Mouse (Mus musculus) adrenal gland, adult 8-10 months (tissue): Measurements from ENCODE around the gene 2010300C02Rik. TPM values are rescaled to one million over a fixed set of nuclear protein-coding genes. Genes with fewer than 3 reads are reported as not detected.
"Not testable (repeated sequence)": the region's sequence is repeated elsewhere in the genome, so short reads cannot be mapped to it uniquely, and the experiment has no call there.

Source experiments
- DNase-seq: peaks from one replicate; pipeline ENCODE4 v3.0.0; 2022
- total RNA-seq, 4 experiments: library from RNA; stranded (reverse); gene quantifications; 2 replicates each; pipeline ENCODE4 v1.2.4; 2022

Gene 2010300C02Rik
- total RNA-seq, 4 experiments from 2014 or later, result 2.2 to 4.2 (median 3.5) TPM

DNA sequence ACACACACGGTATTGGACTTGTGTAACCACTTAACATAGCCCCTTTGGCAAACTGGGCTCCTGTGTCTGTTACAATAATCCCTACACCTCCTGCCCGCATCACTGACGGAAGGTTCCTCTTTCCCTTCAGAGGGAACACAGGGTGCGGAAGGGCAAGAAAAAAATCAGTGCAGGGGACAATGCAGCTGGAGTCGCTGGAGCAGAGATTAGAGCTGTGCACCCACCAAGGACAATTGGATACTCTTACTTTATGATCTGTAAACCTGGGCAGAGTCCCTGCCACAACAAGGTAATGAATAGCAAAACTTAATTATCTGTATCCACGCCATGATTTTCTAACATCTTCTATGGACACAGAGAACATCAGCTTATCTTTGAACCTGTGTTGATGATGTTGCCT is 97.8 kb downstream of the 2010300C02Rik start:
- no peak for DNase-seq

DNA sequence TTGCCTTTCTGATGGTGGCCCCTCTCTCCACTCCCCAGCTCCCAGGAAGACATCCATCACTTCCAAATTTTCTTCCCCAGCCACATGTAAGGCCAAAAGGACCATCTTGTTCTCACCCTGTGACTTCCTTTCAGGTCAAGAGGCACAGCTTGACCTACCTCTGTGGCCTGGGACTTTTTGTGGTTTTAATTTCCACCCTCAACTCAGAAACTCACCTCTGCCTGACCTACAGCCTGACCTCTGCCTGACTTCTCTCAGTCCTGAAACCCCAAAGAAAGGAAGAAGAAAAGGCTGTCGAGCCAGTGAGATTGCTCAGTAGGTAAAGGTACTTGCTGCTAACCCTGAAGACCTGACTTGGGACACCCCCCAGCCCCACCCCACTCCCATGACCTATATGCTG is 100.3 kb downstream of the 2010300C02Rik start:
- DNase-seq, result no peak

DNA sequence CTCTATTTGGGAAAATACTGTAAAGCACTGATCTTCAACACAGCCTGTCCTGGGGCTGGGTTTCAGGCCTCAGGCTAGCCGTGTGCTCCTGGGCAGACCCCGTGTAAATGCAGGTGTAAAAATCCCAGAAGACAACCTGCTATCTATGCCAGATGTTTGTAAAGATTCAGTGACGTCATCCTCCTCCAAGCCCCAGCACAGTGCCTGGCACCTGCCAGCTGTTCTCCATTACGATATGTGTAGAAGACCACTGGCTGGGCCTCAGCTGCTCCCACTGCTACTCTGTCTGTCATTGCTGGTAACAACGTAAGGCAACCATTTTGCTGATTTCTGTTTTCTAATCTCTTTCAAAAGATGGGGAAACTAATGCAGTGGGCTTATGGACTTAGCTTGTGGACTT is 102.8 kb downstream of the 2010300C02Rik start:
- DNase-seq, result no peak

DNA sequence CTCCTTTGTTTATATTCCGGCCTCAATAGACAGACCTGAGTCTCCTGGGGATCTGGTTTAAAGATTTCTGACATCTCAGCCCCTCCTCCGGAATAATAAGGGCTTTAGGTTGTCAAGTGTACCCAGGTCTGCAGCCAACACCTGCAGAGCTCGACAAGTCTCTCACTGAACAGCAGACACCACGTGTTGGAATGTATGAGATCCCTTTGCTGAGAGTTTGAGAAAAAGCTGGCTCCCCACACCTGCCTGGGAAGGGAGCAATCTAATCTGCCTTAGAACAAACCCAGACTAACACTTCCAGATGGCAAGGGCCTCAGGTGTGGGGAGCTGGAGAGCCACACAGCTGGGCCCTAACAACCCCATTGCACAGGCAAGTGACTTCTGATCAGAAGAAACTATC is 103.3 kb downstream of the 2010300C02Rik start:
- no peak for DNase-seq

DNA sequence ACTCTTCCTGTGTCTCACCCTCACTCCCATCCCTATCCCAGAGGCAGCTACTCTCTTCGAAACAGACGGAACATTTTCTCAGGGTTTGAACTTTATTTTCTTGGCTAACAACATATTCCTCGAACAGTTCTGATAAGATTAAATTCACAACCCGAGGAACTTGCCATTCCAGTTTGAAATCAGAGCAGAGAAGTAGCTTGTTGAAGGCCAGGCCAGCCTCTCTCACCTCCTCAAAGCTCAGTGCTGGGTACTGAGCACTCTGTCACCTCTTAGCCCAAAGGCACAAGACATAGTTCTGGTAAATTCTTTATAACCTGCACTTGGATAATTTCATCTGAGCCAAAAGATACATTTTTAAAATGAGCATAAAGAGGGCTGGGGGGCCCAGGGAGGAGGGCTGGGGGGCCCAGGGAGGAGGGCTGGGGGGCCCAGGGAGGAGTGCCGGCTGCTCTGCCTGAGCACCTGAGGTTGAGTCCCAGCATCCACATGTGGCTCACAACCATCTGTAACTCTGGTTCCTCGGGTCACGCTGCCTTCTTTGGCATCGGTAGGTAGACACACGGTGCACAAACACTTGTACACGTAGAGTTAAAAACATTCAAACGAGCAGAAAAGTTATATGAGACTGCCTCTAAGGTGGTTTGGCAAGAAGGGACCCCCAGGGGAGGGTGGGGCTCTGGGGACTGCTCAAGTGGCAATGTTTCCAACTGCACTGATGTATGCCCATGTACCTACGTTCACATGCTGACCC is 104.4 kb downstream of the 2010300C02Rik start:
- DNase-seq, result no peak

DNA sequence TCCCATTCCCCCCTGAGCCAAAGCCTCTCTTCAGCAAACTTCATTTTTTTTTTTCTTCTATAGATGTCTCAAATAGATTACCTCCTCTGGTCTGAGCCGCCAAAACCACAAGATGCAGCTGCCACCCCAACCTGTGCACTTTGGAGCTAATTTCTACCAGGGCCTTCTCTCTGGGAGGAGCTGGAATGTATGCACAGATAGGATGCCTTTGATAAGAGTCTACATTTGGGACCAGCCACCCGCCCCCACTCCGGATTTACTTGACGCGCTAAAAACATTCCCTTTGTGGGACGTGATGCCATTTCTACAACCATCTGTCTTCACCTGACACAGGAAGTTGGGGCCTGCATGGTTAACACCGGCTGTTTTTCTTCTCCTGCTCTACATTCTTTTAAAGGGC is 105.0 kb downstream of the 2010300C02Rik start:
- no peak for DNase-seq

DNA sequence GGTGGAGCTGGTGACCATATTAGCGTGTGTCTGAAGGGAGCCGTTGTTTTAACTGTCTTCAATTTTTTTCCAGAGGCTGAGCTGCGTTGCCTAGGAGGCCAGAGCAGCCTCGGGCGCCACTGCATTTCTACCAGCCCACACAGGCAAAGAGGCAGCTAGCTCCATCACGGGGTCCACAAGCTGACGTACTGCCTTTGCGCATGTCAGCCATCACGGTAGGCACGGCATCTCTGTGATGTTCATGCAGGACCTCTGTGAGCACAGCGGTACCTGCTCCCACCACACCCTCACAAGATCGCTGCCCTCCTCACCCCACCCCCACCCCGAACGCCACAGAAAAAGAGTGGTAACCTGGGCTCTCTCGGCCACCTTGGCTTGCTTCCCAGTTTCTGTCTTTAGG is 105.8 kb downstream of the 2010300C02Rik start:
- no peak for DNase-seq

DNA sequence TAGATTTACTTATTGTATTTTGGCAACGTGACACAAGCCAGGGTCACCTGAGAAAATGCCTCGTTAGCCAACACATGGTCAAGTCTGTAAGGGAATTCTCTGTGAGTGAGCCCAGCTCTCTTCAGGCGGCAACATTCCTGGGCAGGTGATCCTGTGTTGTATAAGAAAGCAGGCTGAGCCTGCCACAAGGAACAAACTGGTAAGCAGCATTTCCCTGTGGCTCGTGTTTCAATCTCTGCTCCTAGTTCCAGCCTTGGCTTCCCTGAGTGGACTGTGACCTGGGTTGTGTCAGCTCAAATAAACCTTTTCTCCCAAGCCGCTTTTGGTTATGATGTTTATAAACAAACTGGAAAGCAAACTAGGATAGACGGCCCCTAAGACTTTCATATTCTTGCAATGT is 108.9 kb downstream of the 2010300C02Rik start:
- DNase-seq, result no peak

DNA sequence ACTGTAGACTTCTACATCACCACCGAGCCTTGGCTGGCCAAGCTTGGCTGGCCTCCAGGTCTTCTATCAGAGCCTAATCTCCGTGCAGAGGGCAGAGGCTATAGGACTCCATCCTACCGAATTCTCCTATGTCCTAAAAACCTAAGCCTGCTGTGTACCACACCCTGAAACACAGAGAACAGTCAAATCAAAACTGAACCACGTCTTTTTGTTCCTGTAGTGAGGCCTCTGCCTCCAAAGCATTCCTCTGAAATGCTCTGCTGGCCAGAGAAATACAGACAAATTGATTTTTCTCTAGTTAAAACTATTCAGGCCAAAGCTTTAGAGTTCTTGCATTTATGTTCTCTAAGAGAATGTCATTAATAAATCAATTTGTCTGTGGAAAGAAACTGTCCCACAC is 109.6 kb downstream of the 2010300C02Rik start:
- no peak for DNase-seq

DNA sequence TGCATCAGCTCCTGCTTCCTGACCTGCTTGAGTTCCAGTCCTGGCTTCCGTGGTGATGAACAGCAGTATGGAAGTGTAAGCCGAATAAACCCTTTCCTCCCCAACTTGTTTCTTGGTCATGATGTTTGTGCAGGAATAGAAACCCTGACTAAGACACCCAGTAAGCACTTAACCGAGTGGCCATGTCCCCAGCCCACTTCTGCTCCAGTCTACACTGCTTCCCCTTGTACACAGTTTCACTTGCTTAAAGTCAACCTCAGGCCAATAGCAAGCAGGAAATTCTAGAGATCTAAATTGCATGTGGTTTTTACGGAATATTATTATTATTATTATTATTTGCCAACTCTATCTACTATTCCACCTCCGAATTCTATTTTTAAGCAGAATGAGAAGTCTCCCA is 114.2 kb downstream of the 2010300C02Rik start:
- not testable (repeated sequence) for DNase-seq

DNA sequence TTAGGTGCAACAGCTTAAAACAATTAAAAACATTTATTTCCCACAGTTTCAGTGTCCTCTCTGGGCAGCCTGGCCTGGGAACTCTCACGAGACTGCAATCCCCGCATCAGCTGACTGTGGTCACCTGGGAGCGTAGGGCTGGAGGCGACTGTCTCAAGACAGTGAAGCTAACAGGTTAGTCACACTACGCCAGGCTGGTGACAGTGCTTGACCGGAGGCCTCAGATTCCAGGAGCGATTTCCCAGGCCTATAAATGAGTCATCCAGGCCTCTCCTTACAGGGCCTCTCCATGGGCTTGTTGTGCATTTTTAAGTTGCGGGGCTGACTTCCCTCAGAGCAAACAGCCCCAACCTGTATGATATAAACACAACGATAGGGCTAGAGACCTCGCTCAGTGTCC is 116.7 kb downstream of the 2010300C02Rik start:
- no peak for DNase-seq

DNA sequence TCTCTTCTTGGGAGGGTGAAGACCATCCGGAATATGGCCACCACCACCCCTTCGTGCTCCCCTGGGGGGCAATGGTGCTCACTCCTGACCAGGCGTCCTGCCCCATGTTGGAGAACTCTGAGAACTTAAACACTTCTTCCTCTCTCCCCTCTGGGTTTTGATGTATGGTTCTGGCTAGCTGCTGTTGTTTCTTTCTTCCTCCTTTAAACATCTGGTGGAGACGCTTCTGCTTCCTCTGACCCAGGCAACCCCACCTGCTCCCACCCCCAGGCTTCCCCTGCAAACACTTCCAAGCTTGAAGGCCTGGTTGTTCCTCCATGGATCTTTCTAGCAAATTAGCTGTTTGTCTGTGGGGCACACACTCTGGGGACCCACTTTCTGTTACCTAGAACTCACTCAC is 117.6 kb downstream of the 2010300C02Rik start:
- no peak for DNase-seq

DNA sequence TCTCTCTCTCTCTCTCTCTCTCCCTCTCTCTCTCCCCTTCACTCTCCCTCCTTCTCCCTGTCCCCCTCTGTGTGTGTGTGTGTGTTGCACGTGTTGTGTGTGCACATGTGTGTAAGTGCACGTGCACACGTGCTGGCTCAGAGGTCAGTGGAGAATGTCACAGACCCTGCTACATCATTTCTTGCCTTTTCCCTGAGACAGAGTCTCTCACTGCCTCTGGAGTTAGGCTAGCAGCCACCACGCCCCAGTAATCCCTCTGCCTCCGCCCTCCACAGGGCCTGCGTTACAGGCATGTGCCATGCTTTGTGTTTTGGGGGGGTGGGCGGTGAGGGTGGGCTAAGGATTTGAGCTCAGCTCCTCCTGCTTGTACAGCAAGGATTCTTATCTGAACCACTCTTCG is 118.4 kb downstream of the 2010300C02Rik start:
- DNase-seq, result no peak

DNA sequence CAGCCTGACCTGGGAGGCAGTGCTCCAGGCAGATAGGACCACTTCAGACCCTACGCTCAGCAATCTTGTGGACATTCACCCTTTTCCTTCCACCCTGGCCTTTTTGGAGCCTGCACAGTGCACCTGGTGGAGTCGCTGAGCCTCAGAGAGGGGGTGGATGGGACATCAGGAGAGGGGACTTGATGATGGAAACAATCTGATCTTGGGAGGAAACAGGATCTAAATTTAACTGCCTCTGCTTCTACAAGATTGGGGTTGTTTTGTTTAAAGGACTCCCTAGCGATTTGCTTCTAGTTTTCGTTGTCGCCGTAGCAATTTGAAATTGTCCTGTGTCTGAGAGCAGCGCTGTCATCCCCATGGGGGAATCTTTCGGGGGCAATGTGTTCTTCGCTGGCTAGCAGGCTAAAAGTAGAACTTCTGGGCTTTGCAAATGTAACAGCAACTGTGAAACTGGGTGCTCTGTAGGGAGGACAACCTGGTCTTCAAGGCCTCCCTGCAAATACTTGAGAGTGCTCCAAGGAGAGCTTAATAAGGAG is 119.2 kb downstream of the 2010300C02Rik start:
- DNase-seq, result no peak

DNA sequence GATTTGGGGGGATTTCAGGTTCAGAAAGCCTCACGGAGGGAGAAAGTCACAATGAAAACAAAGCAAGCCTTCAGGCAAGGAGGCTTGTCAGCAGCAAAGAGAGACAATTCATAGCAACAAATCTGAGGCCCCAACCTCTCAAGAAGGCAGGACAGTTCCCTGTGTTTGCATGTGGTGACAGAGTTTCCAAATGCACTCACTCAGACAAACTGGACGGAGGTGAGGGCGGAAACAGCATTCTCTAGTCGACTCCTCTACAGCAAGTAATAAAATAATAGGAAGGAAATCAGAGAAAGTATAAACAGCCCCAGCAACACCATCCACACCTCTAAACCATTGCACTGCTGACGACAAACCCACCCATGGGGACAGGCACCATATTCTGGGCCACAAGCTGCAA is 120.9 kb downstream of the 2010300C02Rik start:
- DNase-seq, result no peak

DNA sequence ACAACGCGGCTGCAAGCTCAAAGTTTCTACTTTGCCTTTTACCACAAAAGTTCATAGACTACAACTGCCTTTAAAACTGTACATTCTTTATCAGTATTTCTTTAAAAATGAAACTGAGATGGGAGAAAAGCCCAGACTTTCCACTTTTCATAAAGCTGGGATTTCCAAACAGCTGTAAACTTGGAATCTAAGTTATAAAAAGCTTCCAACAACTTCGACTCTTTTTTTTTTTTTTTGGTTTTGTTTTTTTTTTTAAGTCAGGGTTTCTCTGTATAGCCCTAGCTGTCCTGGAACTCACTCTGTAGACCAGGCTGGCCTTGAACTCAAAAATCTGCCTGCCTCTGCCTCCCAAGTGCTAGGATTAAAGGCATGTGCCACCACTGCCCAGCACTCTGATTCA is 125.1 kb downstream of the 2010300C02Rik start:
- DNase-seq, result not testable (repeated sequence)

DNA sequence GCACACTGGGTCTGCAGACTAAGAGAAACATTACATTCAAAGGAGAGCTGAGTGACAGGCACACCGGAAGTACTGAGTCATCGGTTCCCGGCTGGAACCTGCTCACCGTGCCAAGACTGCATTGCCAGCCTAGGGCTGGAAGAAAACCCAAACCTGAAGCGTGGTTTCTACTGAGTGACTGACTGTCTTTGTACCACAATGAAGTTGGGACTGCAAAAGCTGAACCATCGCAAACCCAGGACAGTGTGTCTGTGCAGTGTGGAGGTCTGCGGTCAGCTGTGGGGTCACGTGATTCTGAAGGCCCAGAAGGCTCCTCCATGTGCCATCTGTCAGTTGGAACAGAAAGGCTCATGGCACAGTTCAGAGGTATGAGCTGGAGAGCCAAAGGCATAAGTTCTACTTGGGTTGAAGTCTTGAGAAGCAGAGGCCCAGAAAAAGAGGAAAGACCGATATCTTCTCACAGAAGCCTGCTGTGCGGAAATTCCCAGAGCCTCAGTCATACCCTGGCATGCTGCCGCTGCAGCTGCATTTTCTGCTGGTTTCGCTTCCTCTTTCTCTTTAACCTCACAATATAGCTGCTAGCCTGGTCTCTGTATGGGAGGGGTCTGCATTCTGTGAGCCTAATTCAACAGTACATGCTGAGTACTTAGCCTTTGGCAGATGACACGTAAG is 133.9 kb downstream of the 2010300C02Rik start:
- peak; percentile 10 for DNase-seq

DNA sequence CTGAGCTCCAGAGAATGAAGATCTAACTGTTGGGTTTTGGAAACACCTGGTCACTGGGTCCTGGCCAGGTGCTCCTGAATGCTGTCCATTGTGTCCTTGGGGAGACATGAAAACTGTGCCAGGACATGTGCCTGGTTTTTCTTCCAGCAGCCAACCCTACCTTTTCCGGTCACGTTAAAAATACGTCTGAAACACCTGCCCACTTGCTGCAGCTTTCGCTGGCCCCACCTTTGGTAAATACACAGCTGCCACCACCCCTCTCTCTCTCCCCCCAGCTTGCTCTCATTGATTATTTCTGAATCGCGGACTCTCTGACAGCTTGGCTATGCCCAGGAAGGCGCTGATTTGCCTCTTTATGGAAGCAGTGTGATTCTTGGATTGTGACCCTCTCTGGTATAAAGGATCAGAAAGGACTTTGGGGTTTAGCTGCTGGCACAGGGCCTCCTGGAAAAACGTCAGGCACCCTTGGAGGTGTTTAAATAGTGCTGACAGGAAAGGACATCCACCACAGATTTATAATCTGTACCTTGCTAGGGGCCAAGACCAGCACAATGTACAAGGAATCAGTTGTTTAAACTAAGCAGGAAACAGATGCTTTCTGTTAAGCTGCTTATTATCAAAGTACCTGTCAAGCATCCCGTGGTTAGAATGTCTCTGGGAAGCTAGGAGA is 136.0 kb downstream of the 2010300C02Rik start:
- no peak for DNase-seq

DNA sequence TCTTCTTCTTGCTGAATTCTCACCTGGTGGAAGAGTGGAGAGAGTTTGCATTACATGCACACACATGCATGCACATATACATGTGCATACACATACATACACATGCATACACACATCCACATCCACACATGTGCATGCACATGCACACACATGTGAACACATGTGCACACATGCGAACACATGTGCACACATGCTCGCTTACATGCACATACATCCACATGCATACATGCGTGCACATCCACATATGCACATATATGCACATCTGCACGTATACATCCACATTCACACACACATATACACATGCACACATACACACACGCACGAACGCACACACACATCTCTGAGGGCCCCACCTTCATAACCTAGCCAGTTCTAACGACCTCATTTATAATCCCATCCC is 136.7 kb downstream of the 2010300C02Rik start:
- DNase-seq, result no peak

DNA sequence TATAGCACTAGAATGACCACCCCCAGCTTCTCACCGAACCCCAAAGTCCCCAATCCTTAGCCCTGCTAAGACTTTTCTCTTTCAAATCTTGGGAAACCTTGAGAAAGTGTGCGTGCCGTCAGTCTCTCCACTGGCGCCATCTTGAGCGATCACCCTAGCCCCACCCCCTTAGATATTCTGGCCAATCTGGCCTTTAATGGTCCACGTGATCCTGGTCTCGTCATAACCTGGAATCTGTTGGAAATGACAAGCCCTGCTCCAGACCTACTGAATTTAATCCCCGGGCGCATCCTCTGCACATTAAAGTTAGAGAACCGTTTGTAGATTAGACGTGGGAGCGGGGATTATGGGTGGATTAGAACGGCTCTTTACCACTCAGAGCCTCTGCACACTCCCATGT is 140.2 kb downstream of the 2010300C02Rik start:
- DNase-seq, result no peak

DNA sequence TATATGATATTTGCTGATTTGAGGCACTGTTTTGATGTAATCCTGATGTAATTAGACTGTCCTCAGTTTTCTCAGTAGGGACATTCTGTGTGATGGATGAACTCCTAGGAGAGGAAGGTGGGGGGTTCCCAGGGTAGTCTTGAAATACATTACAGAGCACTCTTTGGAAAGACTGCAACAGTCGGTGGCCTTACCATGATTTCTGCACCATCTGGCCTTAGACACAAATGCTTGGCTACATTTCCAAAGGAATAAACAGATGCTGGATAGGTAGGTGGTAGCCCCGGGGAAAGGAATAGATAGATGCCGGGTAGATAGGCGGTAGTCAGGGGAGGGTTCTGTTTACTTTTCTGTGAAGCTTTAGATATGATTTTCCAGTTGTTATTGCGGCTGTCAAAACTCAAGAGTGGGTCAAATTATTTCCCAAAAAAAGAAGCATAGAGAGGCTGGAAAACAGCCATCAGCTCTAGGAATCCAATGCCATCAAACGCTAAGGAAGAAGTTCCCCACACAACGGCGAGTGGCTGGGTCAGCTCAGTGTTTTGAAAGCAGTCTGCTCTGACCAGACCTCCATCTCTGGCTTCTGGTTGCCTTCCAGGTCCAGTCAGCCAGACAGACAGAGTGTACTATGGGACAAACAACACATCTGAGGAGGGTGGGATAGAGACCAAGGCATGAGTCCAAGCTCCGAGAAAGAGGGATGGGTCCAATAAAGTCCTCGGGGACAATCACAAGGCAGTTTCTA is 147.2 kb downstream of the 2010300C02Rik start:
- DNase-seq, result no peak

DNA sequence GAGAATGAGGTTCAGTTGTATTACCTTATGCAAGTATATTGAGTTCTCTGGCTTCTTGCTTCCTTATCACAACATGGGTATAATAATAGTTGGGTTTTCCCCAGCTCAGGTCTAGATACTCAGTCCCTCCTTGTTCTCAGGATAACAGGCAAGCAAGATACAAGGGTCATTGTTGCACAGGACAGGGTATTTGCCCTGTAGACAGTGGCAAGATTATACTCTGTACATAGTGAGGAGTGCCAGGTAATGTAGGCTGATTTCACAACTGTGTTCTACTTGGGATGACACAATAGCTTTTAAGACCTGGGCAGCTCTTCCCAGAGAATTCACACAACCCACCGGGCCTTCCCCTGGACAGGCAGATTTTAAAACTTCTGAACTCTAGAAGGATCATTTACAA is 151.5 kb downstream of the 2010300C02Rik start:
- no peak for DNase-seq

DNA sequence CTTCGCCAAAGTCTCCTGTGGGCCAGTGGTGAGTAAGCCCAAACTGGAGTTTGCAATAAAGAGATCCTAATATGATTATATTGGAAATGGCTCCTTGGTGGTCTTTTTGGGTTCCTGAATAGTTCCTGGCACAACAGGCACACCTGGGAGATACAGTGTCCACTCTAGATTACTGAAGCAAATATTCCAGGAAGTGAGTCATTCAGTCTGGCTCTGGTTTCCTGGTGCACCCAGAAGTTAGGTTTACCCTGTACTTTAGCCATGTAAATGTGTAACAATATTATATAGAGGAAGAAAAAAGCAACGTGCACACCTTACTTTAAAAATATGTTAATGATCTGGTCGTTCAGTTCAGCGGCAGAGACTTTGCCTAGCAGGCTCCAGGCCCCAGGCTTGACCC is 153.1 kb downstream of the 2010300C02Rik start:
- DNase-seq, result no peak
